Mouse (Mus musculus) stomach, postnatal 0 days (tissue): ENCODE measurements around the gene Polg2.

ENCODE experiments used
- CTCF ChIP-seq: IDR thresholded peaks from 2 replicates; pipeline ENCODE4 v1.5.1; 2016; ENCODE audit warnings: antibody characterized with exemption, low read depth, mild to moderate bottlenecking, moderate library complexity
- EP300 ChIP-seq: optimal IDR thresholded peaks from 2 replicates; pipeline ENCODE3; 2016; ENCODE audit warnings: antibody characterized with exemption

DNA sequence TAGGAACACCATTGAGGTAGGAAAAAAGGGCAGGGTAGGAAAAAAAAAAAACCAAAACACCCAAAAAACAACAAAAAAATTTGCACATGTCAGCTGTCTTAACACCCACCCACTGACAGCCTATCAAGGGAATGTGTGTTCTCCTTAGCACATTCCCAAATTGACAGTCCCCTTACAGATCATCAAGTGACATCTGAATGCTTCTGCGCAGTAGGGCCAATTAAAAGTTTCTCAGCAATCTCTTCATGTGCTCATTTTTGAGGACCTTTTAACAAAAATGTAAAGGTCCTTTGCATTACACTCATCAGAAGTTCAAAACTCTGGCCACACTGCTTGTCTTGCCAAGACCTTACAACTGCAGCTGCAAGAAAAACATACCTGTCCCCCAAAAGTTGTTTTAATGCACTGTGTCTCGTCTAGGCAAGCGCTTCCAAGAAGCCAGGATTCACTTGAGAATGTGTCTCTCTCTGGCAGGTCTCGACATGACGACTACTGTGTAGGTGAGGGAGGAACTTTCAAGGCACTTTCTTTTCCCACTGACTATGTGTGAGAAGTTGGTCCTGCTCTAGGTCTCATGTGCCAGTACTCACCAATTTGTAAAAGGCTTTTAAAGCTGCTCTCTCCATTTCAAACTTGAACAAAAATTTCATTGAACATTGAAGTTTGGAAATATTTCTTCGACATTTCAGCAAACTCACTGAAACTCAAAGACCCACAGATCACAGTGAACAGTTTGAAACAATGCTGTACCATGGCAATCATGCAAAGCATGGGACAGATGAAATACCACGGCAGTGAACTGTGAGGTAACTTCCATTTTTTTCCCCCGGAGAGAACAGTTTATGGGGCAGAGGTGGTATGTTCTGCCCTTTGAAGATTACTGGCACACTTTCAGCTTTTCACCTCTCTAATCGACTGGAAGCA, 3.8 kb upstream of the Polg2 start:
- TF ChIP-seq CTCF (no peak), EP300 (no peak)
